Mouse (Mus musculus) cerebellum, adult (tissue): ENCODE data around the gene C1qtnf1.
"Not testable (repeated sequence)": the region's sequence is repeated elsewhere in the genome, so short reads cannot be mapped to it uniquely, and the experiment has no call there.

ENCODE experiments used
- ATAC-seq: cut with Nextera tagmentation; 2 replicates; pipeline ENCODE4 v1.9.2; 2017; ENCODE audit warnings: mild to moderate bottlenecking, moderate library complexity, mixed read lengths; ENCODE audit not compliant: insufficient number of reproducible peaks, low FRiP score, low TSS enrichment

C1qtnf1 gene

GRCm38 (mm10) chr11:118427986-118428385 is at the start of gene C1qtnf1:
TSS of gene C1qtnf1 (plus strand) at chr11:118428203.
- no peak for ATAC-seq

- ATAC-seq = no peak
Measured at GRCm38 (mm10) chr11:118378656-118379055, 49.3 kb upstream of the C1qtnf1 start.

GRCm38 (mm10) chr11:118379251-118380009 is 48.6 kb upstream of the C1qtnf1 start:
- peak; percentile 64; the same call in 1 of the 2 replicates for ATAC-seq

GRCm38 (mm10) chr11:118387816-118388215 is 40.2 kb upstream of the C1qtnf1 start:
- not testable (repeated sequence) for ATAC-seq

- no peak for ATAC-seq
Measured at GRCm38 (mm10) chr11:118393991-118394390, 34.0 kb upstream of the C1qtnf1 start.

- ATAC-seq = no peak
Measured at GRCm38 (mm10) chr11:118394538-118394937, 33.5 kb upstream of the C1qtnf1 start.

GRCm38 (mm10) chr11:118397806-118398530 is 30.0 kb upstream of the C1qtnf1 start:
- no peak for ATAC-seq

GRCm38 (mm10) chr11:118399891-118400565 is 28.0 kb upstream of the C1qtnf1 start:
- ATAC-seq = no peak

GRCm38 (mm10) chr11:118400566-118400936 is 27.5 kb upstream of the C1qtnf1 start:
- no peak for ATAC-seq

GRCm38 (mm10) chr11:118401195-118401594 is 26.8 kb upstream of the C1qtnf1 start:
- ATAC-seq = no peak

GRCm38 (mm10) chr11:118401760-118402280 is 26.2 kb upstream of the C1qtnf1 start, which contains the start of gene Lgals3bp:
TSS of gene Lgals3bp (minus strand) at chr11:118402092.
- peak; percentile 84 for ATAC-seq

GRCm38 (mm10) chr11:118403183-118403582 is 24.8 kb upstream of the C1qtnf1 start:
- ATAC-seq = no peak

- no peak for ATAC-seq
Measured at GRCm38 (mm10) chr11:118403951-118404899, 23.8 kb upstream of the C1qtnf1 start.

- no peak for ATAC-seq
Measured at GRCm38 (mm10) chr11:118405311-118405710, 22.7 kb upstream of the C1qtnf1 start.

GRCm38 (mm10) chr11:118406521-118406920 is 21.5 kb upstream of the C1qtnf1 start:
- ATAC-seq = no peak

- no peak for ATAC-seq
Measured at GRCm38 (mm10) chr11:118407318-118407910, 20.6 kb upstream of the C1qtnf1 start.

GRCm38 (mm10) chr11:118408051-118408740 is 19.8 kb upstream of the C1qtnf1 start:
- no peak for ATAC-seq
